Mouse (Mus musculus): ENCODE results near the gene Slc25a15. TPM values are rescaled to one million over a fixed set of nuclear protein-coding genes. Genes with fewer than 3 reads are reported as not detected.

Gene Slc25a15
- polyA plus RNA-seq, 1 experiment from 2014 or later = 23.8 TPM

GRCm38 (mm10) chr8:22389874-22390273 is 8.5 kb downstream of the Slc25a15 start:
- H3K9me3 ChIP-seq (replicated peaks; ENCODE audit: low read length) = no peaks in the 10 kb centered on the region
- DNase-seq (ENCODE audit: low spot score) = no peak
- no peaks in the 10 kb centered on the region for H3K4me1 ChIP-seq (replicated peaks; ENCODE audit: insufficient read depth, low read length)
- H3K27ac ChIP-seq = peak overlapping the region; percentile 36
- H3K9ac ChIP-seq (ENCODE audit: low read depth, low read length) = no peak overlapping the region
- no peak overlapping the region for H3K4me2 ChIP-seq (ENCODE audit: low read length)
- H3K4me3 ChIP-seq (replicated peaks; ENCODE audit: low read depth, low read length) = no peak overlapping the region
- ATAC-seq (replicated peaks; ENCODE audit: low FRiP score, low read depth) = no peak
- 71% methylated on average over 10 of the region's 10 CpGs for WGBS
- peaks cover 17% of the 10 kb centered on the region for H3K36me3 ChIP-seq (ENCODE audit: insufficient read depth, low read length)
- TF ChIP-seq CTCF (IDR thresholded peaks at IDR 0.05; ENCODE audit: low read depth) = peak; percentile 31; the same call in 1 of the 2 replicates
- H3K27me3 ChIP-seq (ENCODE audit: insufficient read depth, low read length) = no peaks in the 10 kb centered on the region

- WGBS = 89% methylated on average over 6 of the region's 6 CpGs
- DNase-seq (ENCODE audit: low spot score) = no peak
- Histone ChIP-seq H3K9ac (ENCODE audit: low read depth, low read length) (no peak overlapping the region), H3K27ac (no peak overlapping the region), H3K4me2 (ENCODE audit: low read length) (no peak overlapping the region), H3K9me3 (replicated peaks; ENCODE audit: low read length) (no peaks in the 10 kb centered on the region), H3K27me3 (ENCODE audit: insufficient read depth, low read length) (no peaks in the 10 kb centered on the region), H3K4me1 (replicated peaks; ENCODE audit: insufficient read depth, low read length) (no peaks in the 10 kb centered on the region), H3K36me3 (ENCODE audit: insufficient read depth, low read length) (peaks cover 33% of the 10 kb centered on the region), H3K4me3 (replicated peaks; ENCODE audit: low read depth, low read length) (no peak overlapping the region)
- no peak for ATAC-seq (replicated peaks; ENCODE audit: low FRiP score, low read depth)
- TF ChIP-seq CTCF (IDR thresholded peaks at IDR 0.05; ENCODE audit: low read depth) = no peak
Observed at GRCm38 (mm10) chr8:22385158-22385557, 13.2 kb downstream of the Slc25a15 start.

GRCm38 (mm10) chr8:22382824-22383595 is 15.4 kb downstream of the Slc25a15 start:
- H3K36me3 ChIP-seq (ENCODE audit: insufficient read depth, low read length) = peaks cover 30% of the 10 kb centered on the region
- no peak for ATAC-seq (replicated peaks; ENCODE audit: low FRiP score, low read depth)
- 91% methylated on average over 19 of the region's 19 CpGs for WGBS

GRCm38 (mm10) chr8:22380934-22381333 is 17.5 kb downstream of the Slc25a15 start:
- no peak for TF ChIP-seq CTCF (IDR thresholded peaks at IDR 0.05; ENCODE audit: low read depth)
- Histone ChIP-seq H3K4me3 (replicated peaks; ENCODE audit: low read depth, low read length) (no peak overlapping the region), H3K36me3 (ENCODE audit: insufficient read depth, low read length) (peaks cover 26% of the 10 kb centered on the region), H3K9me3 (replicated peaks; ENCODE audit: low read length) (no peaks in the 10 kb centered on the region), H3K4me1 (replicated peaks; ENCODE audit: insufficient read depth, low read length) (no peaks in the 10 kb centered on the region), H3K9ac (ENCODE audit: low read depth, low read length) (no peak overlapping the region), H3K4me2 (ENCODE audit: low read length) (no peak overlapping the region), H3K27me3 (ENCODE audit: insufficient read depth, low read length) (no peaks in the 10 kb centered on the region), H3K27ac (no peak overlapping the region)
- WGBS = 93% methylated on average over 11 of the region's 11 CpGs
- no peak for DNase-seq (ENCODE audit: low spot score)
- ATAC-seq (replicated peaks; ENCODE audit: low FRiP score, low read depth) = no peak

More at GRCm38 (mm10) chr8:22382824-22383595, 15.4 kb downstream of the Slc25a15 start:
- DNase-seq (ENCODE audit: low spot score) = peak; percentile 5
- Histone ChIP-seq H3K4me1 (replicated peaks; ENCODE audit: insufficient read depth, low read length) (no peaks in the 10 kb centered on the region), H3K9ac (ENCODE audit: low read depth, low read length) (no peak overlapping the region), H3K4me2 (ENCODE audit: low read length) (no peak overlapping the region), H3K9me3 (replicated peaks; ENCODE audit: low read length) (no peaks in the 10 kb centered on the region), H3K27me3 (ENCODE audit: insufficient read depth, low read length) (no peaks in the 10 kb centered on the region), H3K4me3 (replicated peaks; ENCODE audit: low read depth, low read length) (no peak overlapping the region), H3K27ac (no peak overlapping the region)
- TF ChIP-seq CTCF (IDR thresholded peaks at IDR 0.05; ENCODE audit: low read depth) = 0 out of 2 replicates have a peak, but pooled peaks have one; percentile 29

- 48% methylated on average over 5 of the region's 5 CpGs for WGBS
- Histone ChIP-seq H3K36me3 (ENCODE audit: insufficient read depth, low read length) (peaks cover 23% of the 10 kb centered on the region), H3K9ac (ENCODE audit: low read depth, low read length) (no peak overlapping the region), H3K9me3 (replicated peaks; ENCODE audit: low read length) (no peaks in the 10 kb centered on the region), H3K27ac (no peak overlapping the region), H3K4me2 (ENCODE audit: low read length) (no peak overlapping the region), H3K4me3 (replicated peaks; ENCODE audit: low read depth, low read length) (no peak overlapping the region), H3K4me1 (replicated peaks; ENCODE audit: insufficient read depth, low read length) (no peaks in the 10 kb centered on the region), H3K27me3 (ENCODE audit: insufficient read depth, low read length) (no peaks in the 10 kb centered on the region)
- TF ChIP-seq CTCF (IDR thresholded peaks at IDR 0.05; ENCODE audit: low read depth) = peak; percentile 74
- ATAC-seq (replicated peaks; ENCODE audit: low FRiP score, low read depth) (peak; percentile 73; the same call in 1 of the 2 replicates), DNase-seq (ENCODE audit: low spot score) (peak; percentile 61)
Observed at GRCm38 (mm10) chr8:22376903-22377302, 21.5 kb downstream of the Slc25a15 start.

DNA sequence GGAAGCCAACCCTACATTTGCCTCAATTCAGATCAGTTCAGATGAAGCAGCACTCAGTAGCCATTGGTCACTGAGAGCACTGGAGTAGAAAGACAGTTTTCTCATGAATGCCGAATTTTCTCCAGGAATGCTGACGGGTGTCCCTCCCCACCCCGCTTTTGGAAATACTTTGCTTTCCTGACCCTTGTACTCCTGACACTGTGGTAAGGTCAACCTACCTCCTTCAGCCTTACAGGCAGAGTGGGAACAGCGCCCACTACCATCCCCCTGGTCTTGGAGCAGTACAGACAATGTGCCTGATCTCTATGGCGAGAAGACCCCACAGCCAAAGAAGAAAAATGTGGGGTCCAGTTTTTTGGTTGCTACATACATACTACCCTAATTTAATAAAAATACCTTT is 22.1 kb downstream of the Slc25a15 start:
- no peak for TF ChIP-seq CTCF (IDR thresholded peaks at IDR 0.05; ENCODE audit: low read depth)
- Histone ChIP-seq H3K27me3 (ENCODE audit: insufficient read depth, low read length) (no peaks in the 10 kb centered on the region), H3K4me3 (replicated peaks; ENCODE audit: low read depth, low read length) (no peak overlapping the region), H3K9ac (ENCODE audit: low read depth, low read length) (no peak overlapping the region), H3K4me2 (ENCODE audit: low read length) (no peak overlapping the region), H3K9me3 (replicated peaks; ENCODE audit: low read length) (no peaks in the 10 kb centered on the region), H3K4me1 (replicated peaks; ENCODE audit: insufficient read depth, low read length) (no peaks in the 10 kb centered on the region), H3K36me3 (ENCODE audit: insufficient read depth, low read length) (peaks cover 17% of the 10 kb centered on the region), H3K27ac (no peak overlapping the region)
- no peak for ATAC-seq (replicated peaks; ENCODE audit: low FRiP score, low read depth)
- WGBS = 92% methylated on average over 5 of the region's 5 CpGs
- DNase-seq (ENCODE audit: low spot score) = no peak

Data from kidney, postnatal 0 days (tissue).